Mouse (Mus musculus) cortical plate, adult 2 months (tissue): ENCODE results near the gene Bet1l. TPM values are rescaled to one million over a fixed set of nuclear protein-coding genes. Genes with fewer than 3 reads are reported as not detected.

Experiments
- H3K27ac ChIP-seq: fragments of 200-500 bp; 2 replicates; pipeline ENCODE4 v1.5.1; 2012; ENCODE audit warnings: low read length, control low read depth, inconsistent platforms; ENCODE audit not compliant: insufficient read depth
- H3K4me1 ChIP-seq: fragments of 200-500 bp; 2 replicates; pipeline ENCODE4 v1.6.1; 2011; ENCODE audit warnings: low read length; ENCODE audit not compliant: control insufficient read depth, insufficient read depth
- H3K4me3 ChIP-seq: fragments of 200-500 bp; 2 replicates; pipeline ENCODE4 v1.5.1; 2011; ENCODE audit warnings: mild to moderate bottlenecking, low read length, control low read depth; ENCODE audit not compliant: insufficient read depth
- CTCF ChIP-seq: fragments of 200-500 bp; IDR thresholded peaks from 2 replicates; pipeline ENCODE4 v1.5.1; 2011; ENCODE audit warnings: mild to moderate bottlenecking, control low read depth, low read length; ENCODE audit not compliant: insufficient read depth; ENCODE audit errors: extremely low read depth
- POLR2A ChIP-seq: fragments of 200-500 bp; IDR thresholded peaks from 2 replicates; pipeline ENCODE4 v1.6.1; 2011; ENCODE audit warnings: mild to moderate bottlenecking, low read length, control low read depth; ENCODE audit not compliant: insufficient read depth; ENCODE audit errors: extremely low read depth
- polyA plus RNA-seq: library from polyadenylated mRNA; depleted of rRNA; stranded (reverse); fragments of >200 nt; gene quantifications from 2 replicates; pipeline ENCODE4 v1.2.3, GENCODE M21; 2012

Gene Bet1l
- polyA plus RNA-seq, 1 experiment = 34.3 TPM

DNA sequence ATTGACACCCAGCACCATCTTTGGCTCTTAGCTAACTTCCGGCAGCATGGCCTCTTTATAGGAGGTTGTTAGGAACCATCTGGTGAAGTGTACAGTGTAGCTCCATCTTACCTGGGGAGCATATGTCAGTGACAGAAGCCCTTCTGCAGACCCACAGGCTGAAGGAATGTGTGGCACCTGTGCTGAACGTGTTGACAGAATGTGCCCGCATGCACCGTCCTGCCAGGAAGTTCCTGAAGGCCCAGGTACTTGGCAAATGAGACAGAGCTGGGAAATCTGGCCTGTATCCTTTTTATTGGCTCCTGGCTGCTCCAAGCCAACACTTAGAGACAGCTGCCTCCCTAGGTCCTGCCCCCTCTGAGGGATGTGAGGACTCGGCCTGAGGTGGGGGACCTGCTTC is 3.4 kb upstream of the Bet1l start:
- Histone ChIP-seq H3K27ac (no peak overlapping the region), H3K4me3 (no peak overlapping the region), H3K4me1 (peaks cover 4% of the 10 kb centered on the region)
- TF ChIP-seq CTCF (no peak), POLR2A (no peak)

- peaks cover 6% of the 10 kb centered on the region for H3K4me1 ChIP-seq
- H3K4me3 ChIP-seq = no peak overlapping the region
- TF ChIP-seq POLR2A (no peak), CTCF (no peak)
- no peak overlapping the region for H3K27ac ChIP-seq
Observed at GRCm38 (mm10) chr7:140859997-140860396, 2.6 kb upstream of the Bet1l start.

GRCm38 (mm10) chr7:140858746-140859145 is 1.4 kb upstream of the Bet1l start:
- H3K4me1 ChIP-seq = peaks cover 8% of the 10 kb centered on the region
- H3K27ac ChIP-seq = no peak overlapping the region
- H3K4me3 ChIP-seq = peak overlapping the region; percentile 87
- no peak for TF ChIP-seq CTCF
- no peak for TF ChIP-seq POLR2A

GRCm38 (mm10) chr7:140856785-140857549 is 410 bp downstream of the Bet1l start, which contains the start of gene Ric8a:
Gene Ric8a (plus strand): TSS chr7:140856957.
- TF ChIP-seq CTCF (no peak), POLR2A (peak; percentile 64; the same call in 1 of the 2 replicates)

GRCm38 (mm10) chr7:140855860-140856784 is 1.3 kb downstream of the Bet1l start, which contains the start of gene Gm45785:
Gene Gm45785 (minus strand): TSS chr7:140856331.
- peak; percentile 69; the same call in 1 of the 2 replicates for TF ChIP-seq POLR2A
- no peak for TF ChIP-seq CTCF
- Histone ChIP-seq H3K4me3 (peak within 1 kb of the TSS; percentile 87), H3K4me1 (peaks cover 8% of the 10 kb centered on the region), H3K27ac (peak within 1 kb of the TSS; percentile 88)

More at GRCm38 (mm10) chr7:140856785-140857549, 410 bp downstream of the Bet1l start, which contains the start of gene Ric8a:
- H3K27ac ChIP-seq = peak within 1 kb of the TSS; percentile 88
- H3K4me1 ChIP-seq = peaks cover 8% of the 10 kb centered on the region
- H3K4me3 ChIP-seq = peak within 1 kb of the TSS; percentile 87

GRCm38 (mm10) chr7:140855181-140855580 is 2.2 kb downstream of the Bet1l start:
- H3K4me3 ChIP-seq = peak overlapping the region; percentile 87
- peaks cover 8% of the 10 kb centered on the region for H3K4me1 ChIP-seq
- TF ChIP-seq CTCF (no peak), POLR2A (no peak)
- no peak overlapping the region for H3K27ac ChIP-seq

DNA sequence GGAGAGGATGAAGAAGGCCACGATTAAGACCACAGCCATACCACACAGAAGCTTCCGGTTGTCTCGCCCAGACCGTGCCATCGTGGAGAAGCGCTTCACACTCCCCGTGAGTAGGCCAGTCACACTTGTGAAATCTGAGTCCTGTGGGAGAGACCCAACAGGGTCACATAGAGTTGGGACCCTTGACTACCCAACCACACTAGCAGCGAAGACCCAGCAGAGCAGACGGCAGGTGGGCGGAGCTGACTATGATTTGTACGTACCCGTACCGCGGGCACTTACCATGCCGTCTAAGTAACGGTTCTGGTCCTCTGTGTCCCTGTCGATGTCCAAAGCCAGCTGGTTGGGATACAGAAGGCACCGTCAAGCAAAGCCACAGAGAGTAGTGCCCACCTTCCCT is 2.9 kb downstream of the Bet1l start:
- H3K4me3 ChIP-seq = peak overlapping the region; percentile 87; the same call in 1 of the 2 replicates
- no peak for TF ChIP-seq CTCF
- TF ChIP-seq POLR2A = no peak

GRCm38 (mm10) chr7:140853386-140853785 is 4.0 kb downstream of the Bet1l start:
- H3K4me1 ChIP-seq = peaks cover 4% of the 10 kb centered on the region; the same call in 1 of the 2 replicates
- no peak overlapping the region for H3K27ac ChIP-seq
- H3K4me3 ChIP-seq = no peak overlapping the region
- TF ChIP-seq POLR2A (no peak), CTCF (no peak)

More for the DNA sequence above, 2.9 kb downstream of the Bet1l start:
- Histone ChIP-seq H3K27ac (no peak overlapping the region), H3K4me1 (peaks cover 8% of the 10 kb centered on the region)

DNA sequence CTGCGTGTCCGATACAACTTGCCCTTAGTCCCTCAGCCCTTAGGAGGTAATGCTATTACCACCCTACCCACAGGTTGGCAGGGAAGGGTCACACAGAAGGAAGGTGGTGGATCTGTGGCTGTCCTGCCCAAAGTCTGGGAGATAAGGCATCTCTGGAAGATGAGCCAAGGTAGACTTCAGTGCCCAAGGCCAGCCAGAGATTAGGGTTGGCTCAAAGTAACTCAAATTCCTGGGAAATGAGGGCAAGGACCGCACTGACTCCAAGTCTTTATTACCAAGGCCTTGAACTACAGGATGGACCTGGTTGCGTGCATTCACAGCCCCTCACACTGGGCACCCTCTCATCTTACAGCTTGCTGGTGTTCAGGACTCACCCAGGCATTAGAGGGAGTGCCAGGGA is 5.5 kb downstream of the Bet1l start:
- TF ChIP-seq POLR2A = no peak
- TF ChIP-seq CTCF = no peak

DNA sequence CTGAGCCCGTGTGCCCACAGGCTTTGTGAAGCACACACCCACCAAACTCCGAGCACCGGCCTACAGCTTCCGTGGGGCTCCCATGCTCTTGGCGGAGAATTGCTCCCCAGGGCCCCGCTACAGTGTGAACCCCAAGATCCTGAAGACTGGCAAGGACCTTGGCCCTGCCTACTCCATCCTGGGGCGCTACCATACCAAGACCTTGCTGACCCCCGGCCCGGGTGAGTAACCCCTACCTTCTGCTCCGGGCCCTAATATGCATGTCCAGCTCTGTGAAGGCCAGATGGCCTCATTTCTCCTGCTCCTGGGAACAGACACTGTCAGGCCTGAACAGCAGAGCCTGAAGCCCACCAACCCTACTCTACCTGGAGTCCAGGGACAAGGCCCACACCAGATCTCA is 8.8 kb downstream of the Bet1l start:
- Histone ChIP-seq H3K4me3 (no peak overlapping the region), H3K27ac (no peak overlapping the region), H3K4me1 (no peaks in the 10 kb centered on the region)
- TF ChIP-seq POLR2A = no peak

More for the DNA sequence above, 5.5 kb downstream of the Bet1l start:
- Histone ChIP-seq H3K4me1 (peaks cover 4% of the 10 kb centered on the region; the same call in 1 of the 2 replicates), H3K4me3 (no peak overlapping the region), H3K27ac (no peak overlapping the region)
